Mouse (Mus musculus) cerebellum, adult 11 months (tissue): ENCODE results near the gene Polr2l.

Source experiments
- DNase-seq: peaks from one replicate; pipeline ENCODE4 v3.0.0; 2022

Polr2l gene

DNA sequence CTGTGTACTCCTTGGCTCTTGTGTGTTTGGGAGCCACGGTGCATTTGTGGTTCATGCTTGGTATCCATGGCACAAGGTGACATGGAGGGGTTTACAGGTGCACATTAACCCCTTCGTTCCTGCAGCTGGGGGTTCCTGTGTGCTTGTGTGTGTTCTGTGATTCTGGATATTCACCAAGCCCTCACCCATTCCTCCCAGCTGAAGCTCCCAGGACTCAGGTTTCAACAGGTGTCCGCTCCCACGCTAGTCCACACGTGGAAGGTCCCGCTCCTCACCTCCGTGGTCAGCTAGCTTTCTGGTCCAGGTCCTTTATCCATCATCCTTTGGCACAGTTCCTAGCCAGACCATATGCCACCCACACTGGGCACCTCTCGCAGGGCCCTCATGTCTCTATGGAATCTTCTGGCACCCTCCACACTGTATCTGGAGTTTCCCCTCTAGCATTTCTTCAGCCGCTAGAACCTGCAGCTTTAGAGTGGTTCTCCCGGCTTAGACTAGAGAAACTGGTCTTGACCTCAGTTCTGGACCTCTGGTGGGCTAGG, 8.3 kb downstream of the Polr2l start:
- no peak for DNase-seq

DNA sequence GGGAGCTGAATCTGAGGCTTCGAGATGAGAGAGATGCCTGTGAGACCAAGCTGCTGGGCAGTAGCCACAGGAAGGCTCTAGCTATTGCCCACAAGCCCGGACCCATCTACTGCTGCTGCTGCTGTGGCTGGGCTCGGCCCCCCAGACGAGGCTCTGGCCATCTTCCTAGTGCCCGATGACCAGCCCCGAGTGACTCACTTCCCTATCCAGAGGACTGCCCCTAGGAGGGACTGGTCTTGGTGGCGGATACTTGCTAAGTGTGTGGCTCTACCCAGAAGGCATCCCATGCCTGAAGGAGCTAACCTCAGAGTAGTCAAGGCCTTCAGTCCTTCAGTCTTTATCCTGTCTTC, 8.9 kb downstream of the Polr2l start:
- no peak for DNase-seq

DNA sequence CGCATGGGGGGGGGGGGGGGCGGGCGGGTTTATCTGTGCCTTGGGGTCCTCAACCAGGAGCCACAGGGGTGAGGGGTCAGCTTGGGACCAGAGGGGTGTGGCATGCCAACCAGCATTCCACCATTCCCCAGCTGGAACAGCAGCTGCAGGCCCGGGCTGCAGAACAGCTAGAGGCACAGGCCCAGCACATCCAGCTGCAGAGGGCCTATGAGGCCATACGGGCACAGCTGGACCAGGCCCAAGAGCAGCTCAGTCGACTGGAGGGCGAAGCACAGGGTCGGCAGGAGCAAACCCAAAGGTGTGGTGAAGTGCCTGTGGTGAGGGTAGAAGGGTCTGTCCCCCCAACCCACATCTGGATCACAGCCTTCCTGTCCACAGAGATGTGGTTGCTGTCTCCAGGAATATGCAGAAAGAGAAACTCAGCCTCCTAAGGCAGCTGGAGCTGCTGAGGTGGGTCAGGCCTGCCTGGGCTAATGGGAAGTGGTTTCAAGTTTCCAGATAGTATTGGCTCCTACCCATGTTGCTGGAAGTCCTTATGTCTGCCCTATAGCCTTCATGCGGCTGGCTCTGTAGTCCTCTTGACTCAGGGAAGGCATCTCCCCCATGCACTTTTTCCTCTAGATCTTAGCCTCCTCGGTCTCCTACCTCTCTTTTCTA, 9.4 kb downstream of the Polr2l start:
- DNase-seq, result no peak

DNA sequence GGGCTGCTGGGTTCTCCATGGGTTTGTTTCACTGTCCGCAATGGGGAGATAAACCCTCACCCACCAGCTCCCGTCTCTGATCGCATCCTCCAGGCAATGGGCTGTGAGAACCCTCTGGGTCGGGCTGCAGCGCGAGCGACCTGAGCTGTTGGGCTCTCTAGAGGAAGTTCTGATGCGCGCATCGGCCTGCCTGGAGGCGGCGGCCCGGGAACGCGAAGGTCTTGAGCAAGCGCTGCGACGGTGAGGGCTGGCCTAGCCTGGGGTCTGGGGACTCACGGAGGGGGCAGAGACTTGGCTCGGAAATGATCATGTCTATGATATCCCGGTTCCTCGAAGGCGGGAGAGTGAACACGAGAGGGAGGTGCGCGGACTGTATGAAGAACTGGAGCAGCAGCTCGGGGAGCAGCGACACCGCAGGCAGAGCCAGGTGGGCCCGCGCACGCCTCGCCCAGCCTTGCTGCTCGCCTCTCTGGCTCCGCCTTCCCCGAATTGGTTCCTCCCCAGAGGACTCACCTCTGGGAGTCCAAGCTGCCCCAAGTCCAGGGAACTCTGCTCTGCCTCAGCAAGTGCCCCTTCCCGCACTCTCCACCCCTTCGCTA, 10.2 kb downstream of the Polr2l start:
- no peak for DNase-seq

DNA sequence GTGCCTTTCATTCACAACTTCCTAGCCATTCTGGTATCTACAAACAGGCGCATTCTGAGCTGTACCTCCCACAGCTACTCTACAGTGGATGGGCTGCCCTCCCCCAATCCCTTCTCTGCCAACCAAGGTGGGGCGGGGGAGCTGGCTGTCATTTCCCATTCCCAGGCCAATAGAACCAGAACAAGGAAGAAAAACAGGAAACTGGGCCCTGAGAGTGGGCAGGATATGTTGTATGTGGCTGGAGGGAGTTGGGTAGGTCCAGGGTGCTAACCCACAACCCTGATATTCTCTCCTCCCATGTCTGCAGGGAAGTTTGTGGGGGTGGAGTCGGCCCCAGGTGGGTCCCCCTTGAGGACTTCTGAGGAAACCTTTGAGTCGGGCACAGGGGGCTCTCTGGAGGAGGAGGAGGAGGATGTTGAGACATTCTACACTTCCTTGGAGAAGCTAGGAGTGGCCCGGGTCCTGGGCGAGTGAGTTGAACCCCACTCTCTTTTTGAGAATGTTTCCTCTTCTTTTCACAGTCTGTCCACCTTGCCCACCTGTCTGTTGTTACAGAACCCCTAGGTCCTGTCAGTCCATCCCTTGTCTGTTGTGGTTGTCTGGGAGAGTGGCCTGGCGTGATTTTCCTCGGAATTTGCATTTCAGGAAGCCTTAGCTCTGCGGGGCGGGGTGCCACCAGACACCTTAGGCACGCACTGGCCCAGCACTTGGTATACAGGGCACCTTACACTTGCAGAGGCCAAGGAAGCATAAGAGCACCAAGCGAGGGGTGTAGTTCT, 10.9 kb downstream of the Polr2l start:
- no peak for DNase-seq

DNA sequence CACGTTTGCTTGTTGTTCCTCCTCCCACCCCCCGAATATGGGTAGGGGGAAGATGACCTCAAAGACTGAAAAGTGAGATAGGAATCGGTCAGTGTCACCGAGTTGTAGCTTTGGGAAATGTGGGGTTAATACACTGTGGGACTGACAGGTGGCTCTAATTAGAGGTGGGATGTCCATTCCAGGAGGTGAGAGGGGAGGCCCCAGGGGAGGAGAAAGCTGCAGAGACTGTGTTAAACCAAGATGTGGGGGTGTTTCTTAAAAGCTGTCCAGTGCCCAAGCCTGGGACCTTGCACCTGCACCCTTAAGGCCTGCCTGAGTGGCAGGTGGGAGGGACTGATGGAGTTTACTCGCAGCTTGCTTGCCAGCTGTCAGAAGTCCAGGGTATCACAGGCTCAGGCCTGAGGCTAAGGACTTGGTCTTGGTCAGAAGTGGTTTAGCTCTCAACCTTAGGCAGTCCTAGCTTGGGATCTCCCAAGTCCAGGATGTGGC, 12.6 kb downstream of the Polr2l start:
- DNase-seq, result no peak

DNA sequence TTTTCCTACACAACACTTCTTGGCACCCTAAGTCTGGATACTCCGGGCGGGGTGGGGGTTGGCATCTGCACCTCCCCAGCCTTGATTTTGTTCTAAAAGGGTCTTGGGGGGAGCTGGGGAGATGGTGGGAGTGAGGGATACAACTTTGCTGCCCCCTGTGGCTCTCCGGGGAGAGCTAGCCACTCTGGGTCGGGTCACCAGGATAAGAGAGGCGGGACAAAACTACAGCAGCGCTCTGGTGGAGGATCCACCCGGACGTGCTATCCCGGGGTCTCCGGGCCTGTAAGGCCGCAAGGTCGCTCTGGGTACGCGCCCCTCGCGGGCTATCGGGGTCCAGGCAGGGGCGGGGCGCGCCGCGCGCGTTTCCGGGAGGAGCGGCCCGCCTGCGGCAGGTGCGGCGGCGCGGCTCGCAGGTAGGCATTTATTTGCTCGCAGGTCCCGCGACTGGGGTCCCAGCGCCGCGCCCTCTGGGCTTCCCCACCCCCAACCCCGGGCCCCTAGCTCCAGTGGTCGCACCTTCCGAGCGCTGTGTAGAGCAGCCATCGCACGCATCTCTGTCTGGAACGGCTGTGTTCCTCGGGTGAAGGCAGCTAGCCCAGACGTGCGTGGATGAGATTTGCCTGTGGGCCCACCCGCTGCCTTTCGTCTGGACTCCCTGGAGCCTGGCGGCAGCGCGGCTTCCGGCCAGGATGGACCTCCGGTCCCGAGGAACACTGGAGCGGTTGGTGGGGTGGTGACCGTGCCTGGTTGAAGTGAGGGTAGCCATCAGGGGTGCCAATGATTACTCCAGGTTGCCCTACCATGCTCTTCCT, 13.2 kb downstream of the Polr2l start:
- DNase-seq, result no peak

DNA sequence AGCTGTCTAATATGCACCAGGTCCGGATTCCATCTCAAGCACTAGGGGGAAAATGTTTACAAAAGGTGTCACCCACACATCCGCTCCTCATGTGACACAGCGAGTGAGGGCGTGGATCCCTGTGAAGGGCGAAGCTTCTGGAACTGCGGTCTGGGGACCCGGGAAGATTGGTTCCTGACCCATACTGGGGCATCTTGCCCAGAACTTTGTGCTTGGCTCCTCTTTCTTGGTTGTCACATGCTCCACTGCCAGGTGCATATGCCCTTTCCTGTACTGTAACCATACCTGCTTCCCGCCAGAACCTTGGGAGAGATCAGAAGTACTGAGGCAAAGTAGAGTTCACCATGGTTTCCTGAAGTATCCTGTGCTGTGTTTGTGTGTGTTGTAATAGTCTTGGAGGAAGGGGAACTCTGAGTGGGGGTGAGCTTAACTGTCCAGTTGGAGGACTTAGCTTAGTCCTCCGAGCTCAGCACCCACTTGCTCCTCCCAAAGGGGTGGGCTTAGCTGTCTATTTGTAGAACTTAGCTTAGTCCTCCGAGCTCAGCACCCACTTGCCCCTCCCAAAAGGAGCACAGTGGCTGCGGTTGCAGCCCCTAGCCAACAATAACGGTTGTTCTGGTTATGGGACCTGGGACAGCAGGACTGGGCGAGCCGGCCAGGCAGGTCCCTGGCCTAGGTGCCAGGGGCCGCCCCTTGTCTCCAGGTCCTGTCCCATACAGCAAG, 14.4 kb downstream of the Polr2l start, which contains the start of gene Cracr2b:
Cracr2b (plus strand) TSS at position 704 of the 723 bp plus-strand sequence.
- DNase-seq, result no peak

DNA sequence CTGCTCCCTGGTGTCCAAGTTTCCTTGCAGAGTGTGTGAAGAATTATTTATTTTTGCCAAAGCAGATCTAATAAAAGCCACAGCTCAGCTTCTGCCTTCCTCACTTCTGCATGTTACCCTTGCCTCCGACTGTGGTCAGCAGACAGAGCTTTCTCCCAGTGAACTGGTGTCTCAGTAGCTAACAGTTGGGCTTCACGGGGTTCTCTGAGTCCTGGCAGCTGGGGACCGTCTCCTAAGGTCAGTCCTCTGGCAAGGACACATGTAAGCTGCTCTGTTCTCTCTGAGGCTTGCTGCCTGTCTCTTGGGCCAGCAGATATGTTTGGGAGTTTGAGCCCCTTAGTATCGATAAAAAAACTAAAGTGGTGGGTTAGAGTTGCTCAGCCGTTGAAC, 14.9 kb downstream of the Polr2l start:
- DNase-seq, result no peak

DNA sequence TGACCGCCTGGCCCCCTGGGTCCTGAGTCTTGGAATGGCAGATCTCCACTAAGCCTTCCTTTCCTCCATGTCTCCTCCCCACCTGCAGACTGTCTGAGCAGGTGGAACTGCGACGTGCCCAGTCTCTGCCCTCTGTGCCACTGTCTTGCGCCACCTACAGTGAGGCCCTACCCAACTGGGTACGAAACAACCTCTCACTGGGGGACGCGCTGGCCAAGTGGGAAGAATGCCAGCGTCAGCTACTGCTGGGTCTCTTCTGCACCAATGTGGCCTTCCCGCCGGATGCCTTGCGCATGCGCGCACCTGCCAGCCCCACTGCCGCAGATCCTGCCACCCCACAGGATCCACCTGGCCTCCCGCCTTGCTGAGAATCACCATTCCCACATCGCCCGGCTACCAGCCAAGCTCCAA, 15.6 kb downstream of the Polr2l start:
- peak; percentile 83 for DNase-seq

DNA sequence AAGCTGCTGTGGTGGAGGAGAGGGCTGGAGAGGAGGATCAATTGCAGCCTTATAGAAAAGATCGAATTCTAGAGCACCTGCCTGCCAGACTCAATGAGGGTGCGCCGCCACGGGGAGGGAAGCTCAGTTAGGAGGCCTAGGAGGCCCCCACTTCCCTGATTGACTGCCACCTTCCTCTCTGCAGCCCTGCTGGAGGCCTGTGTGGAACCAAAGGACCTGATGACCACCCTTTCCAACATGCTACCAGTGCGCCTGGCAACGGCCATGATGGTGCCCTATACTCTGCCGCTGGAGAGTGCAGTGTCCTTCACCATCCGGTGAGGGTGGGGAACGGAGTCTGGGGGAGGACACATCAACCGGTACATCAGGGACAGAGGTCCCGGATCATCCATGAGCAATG, 16.3 kb downstream of the Polr2l start:
- DNase-seq, result peak; percentile 51

DNA sequence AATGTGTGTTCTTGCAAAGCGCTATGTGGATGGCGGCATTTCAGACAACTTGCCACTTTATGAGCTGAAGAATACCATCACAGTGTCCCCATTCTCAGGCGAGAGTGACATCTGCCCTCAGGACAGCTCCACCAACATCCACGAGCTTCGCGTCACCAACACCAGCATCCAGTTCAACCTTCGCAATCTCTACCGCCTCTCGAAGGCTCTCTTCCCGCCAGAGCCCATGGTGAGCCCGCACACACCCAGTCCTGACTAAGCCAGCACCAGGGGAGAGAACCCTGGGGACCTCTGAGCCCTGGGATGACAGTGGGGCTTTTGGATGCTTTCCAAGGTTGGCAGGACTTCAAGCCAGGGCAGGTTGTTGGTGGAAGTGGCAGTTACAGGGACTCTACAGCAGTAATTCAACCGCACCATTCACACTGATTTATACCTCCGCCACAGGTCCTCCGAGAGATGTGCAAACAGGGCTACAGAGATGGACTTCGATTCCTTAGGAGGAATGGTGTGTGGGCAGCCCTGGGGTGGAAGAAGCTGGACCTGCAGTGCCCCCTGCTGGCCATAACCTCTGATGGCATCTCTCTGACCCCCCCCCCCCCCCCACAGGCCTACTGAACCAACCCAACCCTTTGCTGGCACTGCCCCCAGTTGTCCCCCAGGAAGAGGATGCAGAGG, 16.8 kb downstream of the Polr2l start:
- peak; percentile 62 for DNase-seq

DNA sequence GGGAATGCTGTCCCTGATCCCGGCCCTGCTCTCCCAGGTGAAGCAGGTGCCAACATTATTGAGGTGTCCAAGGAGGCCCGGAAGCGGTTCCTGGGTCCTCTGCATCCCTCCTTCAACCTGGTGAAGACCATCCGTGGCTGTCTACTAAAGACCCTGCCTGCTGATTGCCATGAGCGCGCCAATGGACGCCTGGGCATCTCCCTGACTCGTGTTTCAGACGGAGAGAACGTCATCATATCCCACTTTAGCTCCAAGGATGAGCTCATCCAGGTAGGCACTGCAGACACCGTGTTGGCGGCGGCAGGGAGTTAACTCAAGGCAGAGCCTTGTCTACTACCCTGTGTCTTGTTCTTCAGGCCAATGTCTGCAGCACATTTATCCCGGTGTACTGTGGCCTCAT, 17.7 kb downstream of the Polr2l start:
- DNase-seq, result no peak

DNA sequence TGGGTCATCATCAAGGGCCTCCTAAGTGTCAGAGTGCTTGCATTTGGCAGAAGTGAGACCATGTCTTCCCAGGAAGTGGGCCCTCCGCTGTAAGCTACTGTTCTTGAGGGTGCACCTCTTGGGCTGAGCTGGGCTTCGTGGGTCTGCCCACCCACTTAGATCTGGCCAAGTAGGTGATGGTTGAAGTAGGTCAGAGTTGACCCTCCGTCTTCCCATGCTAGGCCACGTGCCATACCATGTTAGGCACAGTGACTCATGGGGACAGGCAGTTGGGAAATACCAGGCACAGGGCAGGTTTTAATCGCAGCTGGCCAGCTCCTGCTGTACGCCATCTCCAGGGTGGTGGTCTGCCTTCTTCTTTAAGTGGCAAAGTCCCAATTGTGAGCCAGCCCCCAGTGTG, 18.2 kb downstream of the Polr2l start:
- DNase-seq, result no peak

DNA sequence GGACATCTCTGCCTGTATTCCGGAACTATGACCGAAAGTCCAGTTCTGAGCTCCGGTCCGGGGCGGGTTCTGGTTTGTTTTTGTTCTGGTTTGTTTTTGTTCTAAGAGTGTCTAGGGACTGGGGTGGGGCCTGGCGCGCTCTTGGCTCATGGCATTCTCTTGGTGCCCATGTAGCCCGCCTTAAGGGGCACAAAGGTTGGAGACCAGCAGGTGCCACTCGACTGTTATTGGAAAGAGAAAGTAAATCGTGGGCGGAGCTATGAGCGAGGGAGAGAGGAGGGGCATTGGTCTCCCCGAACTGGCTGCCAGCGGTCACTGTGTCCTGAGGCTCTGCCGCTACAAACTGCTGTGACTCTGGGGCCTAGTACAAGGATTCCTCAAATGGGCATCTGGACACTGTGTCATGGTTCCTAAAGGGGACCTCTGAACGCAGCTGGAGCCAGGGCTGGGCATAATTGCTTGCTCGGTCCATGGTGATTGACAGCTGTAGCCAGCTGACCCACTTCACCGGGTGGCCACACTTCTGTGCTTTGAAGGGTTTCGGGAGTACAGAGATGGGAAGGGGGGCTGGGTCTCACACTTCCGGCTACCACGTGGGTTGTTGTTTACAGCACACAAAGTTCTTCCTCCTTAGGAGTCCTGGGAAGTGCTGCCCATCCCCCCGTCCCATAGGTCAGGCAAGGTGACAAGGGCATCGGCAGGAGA, 19.2 kb downstream of the Polr2l start:
- peak; percentile 66 for DNase-seq

DNA sequence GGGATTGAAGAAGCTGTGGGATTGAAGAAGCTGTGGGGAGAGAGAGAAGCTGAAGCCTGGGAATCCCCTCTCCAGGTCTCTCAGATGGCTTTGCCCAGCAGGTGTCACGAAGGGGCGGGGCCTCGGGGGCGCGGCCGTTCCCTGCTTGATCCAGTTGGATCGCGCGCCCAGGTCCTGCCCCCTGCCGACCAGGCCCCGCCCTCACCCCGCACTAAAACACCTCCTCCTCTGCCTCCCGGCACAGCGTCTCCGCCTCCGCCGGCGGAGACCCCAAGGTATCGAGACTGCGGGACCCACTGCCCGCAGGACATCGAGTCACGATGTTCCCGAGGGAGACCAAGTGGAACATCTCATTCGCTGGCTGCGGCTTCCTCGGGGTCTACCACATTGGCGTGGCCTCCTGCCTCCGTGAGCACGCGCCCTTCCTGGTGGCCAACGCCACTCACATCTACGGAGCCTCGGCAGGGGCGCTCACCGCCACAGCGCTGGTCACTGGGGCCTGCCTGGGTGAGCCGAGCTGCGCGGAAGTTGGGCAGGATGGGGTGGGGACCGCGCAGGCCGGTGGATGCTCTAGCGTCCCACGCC, 19.9 kb downstream of the Polr2l start, which contains the start of gene Pnpla2:
Pnpla2 (plus strand) TSS at position 232 of the 585 bp plus-strand sequence.
- DNase-seq, result peak; percentile 88

DNA sequence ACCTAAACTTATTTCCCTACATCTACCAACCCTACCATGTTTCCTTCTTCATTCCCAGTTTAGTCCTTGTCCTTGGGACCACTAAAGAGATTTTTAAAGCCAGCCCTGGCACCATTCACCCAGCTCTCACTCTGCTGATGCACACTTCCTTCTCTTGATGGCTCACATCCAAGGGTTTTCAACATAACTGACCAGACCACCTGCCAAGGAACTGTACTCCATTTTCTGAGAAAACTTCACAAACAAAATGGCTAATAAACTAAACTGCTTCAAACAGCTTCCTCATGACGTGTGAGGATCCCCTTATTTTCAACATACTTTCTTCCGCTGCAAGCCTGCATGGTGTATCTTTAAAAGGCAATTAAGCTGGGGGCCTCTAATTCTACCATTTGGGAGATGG, 21.3 kb downstream of the Polr2l start:
- DNase-seq, result no peak

DNA sequence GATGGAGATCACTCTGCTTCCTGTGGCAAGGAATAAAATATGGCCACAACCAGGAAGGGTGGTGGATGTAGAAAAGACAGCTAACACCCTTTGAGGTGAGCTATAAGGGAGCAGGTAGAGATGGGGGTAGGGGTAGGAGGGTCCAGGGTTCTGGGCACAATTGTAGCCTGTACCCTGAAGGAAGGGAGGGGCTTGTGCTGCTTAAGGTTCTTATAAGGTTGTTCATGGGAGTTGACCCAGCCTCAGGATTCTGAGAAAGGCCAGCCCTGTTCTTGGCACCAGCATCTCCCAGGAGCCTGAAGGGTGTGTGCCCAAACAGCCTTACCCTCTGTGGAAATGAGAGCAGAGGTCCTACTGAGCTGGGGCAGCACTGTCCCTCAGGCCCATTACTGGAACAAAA, 23.0 kb downstream of the Polr2l start:
- no peak for DNase-seq

DNA sequence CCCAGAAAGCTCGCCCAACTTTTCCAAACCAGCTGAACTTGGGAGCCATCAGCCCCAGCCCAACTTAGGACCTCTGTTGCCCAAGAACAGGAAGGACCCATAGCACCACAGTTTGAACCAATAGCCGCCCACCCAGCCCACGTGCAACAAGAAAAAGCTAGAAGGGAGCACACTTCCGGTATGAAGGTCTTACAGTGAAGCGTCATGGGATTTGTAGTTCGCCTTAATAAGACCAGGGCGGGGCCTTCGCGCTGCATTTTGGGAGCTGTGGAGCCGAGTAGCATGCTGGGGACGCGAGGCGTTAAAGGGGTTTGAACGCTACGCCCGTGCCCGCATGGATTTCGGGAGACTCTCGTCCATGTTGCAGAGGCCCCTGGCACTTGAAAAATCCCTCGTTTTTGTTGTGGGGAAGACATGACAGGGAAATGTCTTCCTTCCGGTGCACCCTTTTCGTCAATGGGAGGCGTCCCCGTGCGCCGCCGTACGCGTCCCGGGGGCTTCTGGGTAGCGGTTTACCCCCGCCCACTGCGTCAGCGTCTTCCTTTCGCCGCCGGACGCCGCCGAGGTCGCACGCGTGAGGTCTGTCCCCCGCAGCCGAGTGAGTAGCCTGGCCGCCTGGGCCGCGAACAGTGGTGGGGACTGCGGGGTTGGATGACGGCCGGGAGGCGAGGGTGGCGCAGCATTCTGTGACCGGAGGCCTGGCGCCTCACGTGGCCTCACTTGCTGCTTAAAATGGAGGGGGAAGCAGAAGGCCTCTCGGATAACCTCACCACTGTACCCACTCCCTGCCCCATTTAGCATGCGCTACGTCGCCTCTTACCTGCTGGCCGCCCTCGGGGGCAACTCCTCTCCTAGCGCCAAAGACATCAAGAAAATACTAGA, 27.6 kb downstream of the Polr2l start, which contains the start of gene Rplp2:
Rplp2 (plus strand) TSS at position 261 of the 882 bp plus-strand sequence.
- DNase-seq, result peak; percentile 91
